Mouse (Mus musculus) cerebellum, adult 11 months (tissue): Measurements from ENCODE around the gene Grik4.

Experiments
- DNase-seq: peaks from one replicate; pipeline ENCODE4 v3.0.0; 2022

The Grik4 gene

GRCm38 (mm10) chr9:42476166-42476565 is 468.1 kb downstream of the Grik4 start:
- no peak for DNase-seq

- DNase-seq, result no peak
These were observed 470.0 kb downstream of the Grik4 start for GRCm38 (mm10) chr9:42474244-42474643.

GRCm38 (mm10) chr9:42471921-42472747 is 472.2 kb downstream of the Grik4 start:
- DNase-seq, result peak; percentile 92

- DNase-seq, result no peak
These were observed 473.1 kb downstream of the Grik4 start for GRCm38 (mm10) chr9:42471214-42471613.

DNA sequence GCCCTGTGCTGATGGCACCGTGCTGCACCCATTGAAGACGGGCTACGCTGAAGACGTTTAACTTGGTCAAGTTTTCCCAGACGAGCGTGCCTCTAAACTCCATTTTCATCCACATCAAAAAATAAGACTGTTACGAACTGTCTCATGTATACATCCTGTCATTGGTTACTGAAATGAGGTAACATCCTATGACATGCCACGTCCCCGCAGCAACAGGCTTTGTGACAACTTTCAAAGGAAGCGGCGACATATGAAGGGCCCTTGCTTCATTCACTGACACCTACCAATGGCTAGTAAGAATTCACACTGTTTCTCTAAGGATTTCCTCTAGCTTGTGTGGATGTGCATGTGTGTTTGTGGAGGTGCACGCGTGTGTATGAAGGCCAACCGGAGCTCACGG is 475.0 kb downstream of the Grik4 start:
- DNase-seq, result no peak

GRCm38 (mm10) chr9:42468360-42468759 is 475.9 kb downstream of the Grik4 start:
- no peak for DNase-seq
